Mouse (Mus musculus) hindbrain, embryonic 12.5 days (tissue): ENCODE results near the gene Espl1. TPM values are rescaled to one million over a fixed set of nuclear protein-coding genes. Genes with fewer than 3 reads are reported as not detected.
A peak's percentile ranks its signal among the peaks of the same experiment; 100 is the strongest.

ENCODE experiments used
- ATAC-seq: fragments of 200-750 bp; cut with Nextera tagmentation; 2 replicates; pipeline ENCODE4 v1.8.0; 2017; ENCODE audit warnings: moderate TSS enrichment; ENCODE audit not compliant: low FRiP score
- H3K27ac ChIP-seq: fragments of 300-500 bp; sonication (generic); 2 replicates; pipeline ENCODE4 v1.5.1; 2016; ENCODE audit warnings: mild to moderate bottlenecking
- H3K27me3 ChIP-seq: fragments of 300-500 bp; sonication (generic); 2 replicates; pipeline ENCODE4 v1.6.1; 2016; ENCODE audit warnings: mild to moderate bottlenecking
- H3K36me3 ChIP-seq: fragments of 300-500 bp; sonication (generic); 2 replicates; pipeline ENCODE4 v1.6.1; 2016; ENCODE audit warnings: mild to moderate bottlenecking
- H3K4me1 ChIP-seq: fragments of 300-500 bp; sonication (generic); 2 replicates; pipeline ENCODE4 v1.6.1; 2016
- H3K4me2 ChIP-seq: fragments of 300-500 bp; sonication (generic); replicated peaks from 2 replicates; pipeline ENCODE4 v1.6.1; 2016; ENCODE audit warnings: mild to moderate bottlenecking
- H3K4me3 ChIP-seq: fragments of 300-500 bp; sonication (generic); 2 replicates; pipeline ENCODE4 v1.5.1; 2016; ENCODE audit warnings: mild to moderate bottlenecking
- H3K9ac ChIP-seq: fragments of 300-500 bp; sonication (generic); 2 replicates; pipeline ENCODE4 v1.6.1; 2016; ENCODE audit warnings: mild to moderate bottlenecking, moderate library complexity
- H3K9me3 ChIP-seq: fragments of 300-500 bp; sonication (generic); replicated peaks from 2 replicates; pipeline ENCODE4 v1.6.1; 2016; ENCODE audit warnings: mild to moderate bottlenecking
- WGBS: fragments of 180-500 bp; shearing (Covaris S2); methylation state at CpG from one replicate; pipeline ENCODE4 v1.1.7; 2016; 5-methylcytosine and 5-hydroxymethylcytosine counted together
- polyA plus RNA-seq: library from polyadenylated mRNA; unstranded; fragments of >200 nt; fragmentation: Nextera tagmentation; extraction: Ambion mirVana; gene quantifications from 2 replicates; pipeline ENCODE4 v1.2.1, GENCODE M21; 2016

Espl1 gene
- polyA plus RNA-seq, 1 experiment from 2014 or later = 26.7 TPM

GRCm38 (mm10) chr15:102279783-102280520, 16.1 kb upstream of the Espl1 start:
- 28% methylated on average over 13 of the region's 13 CpGs for WGBS

GRCm38 (mm10) chr15:102280623-102281022, 15.4 kb upstream of the Espl1 start:
- 0 out of 2 replicates have a peak overlapping the region, but pooled peaks have one; percentile 63 for H3K9ac ChIP-seq
- no peak for ATAC-seq
- no peak overlapping the region for H3K27ac ChIP-seq
- WGBS = 94% methylated on average over 19 of the region's 19 CpGs
- H3K9me3 ChIP-seq = no peaks in the 10 kb centered on the region
- H3K4me1 ChIP-seq = peaks cover 14% of the 10 kb centered on the region
- peak overlapping the region; percentile 89 for H3K4me2 ChIP-seq
- H3K4me3 ChIP-seq = peak overlapping the region; percentile 65; the same call in 1 of the 2 replicates
- H3K36me3 ChIP-seq = peaks cover 23% of the 10 kb centered on the region
- no peaks in the 10 kb centered on the region for H3K27me3 ChIP-seq

More at GRCm38 (mm10) chr15:102279783-102280520, 16.1 kb upstream of the Espl1 start:
- peak overlapping the region; percentile 80 for H3K27ac ChIP-seq
- peak; percentile 50 for ATAC-seq
- peak overlapping the region; percentile 63 for H3K9ac ChIP-seq
- peaks cover 14% of the 10 kb centered on the region for H3K4me1 ChIP-seq
- H3K9me3 ChIP-seq = no peaks in the 10 kb centered on the region
- H3K27me3 ChIP-seq = no peaks in the 10 kb centered on the region
- H3K4me2 ChIP-seq = peak overlapping the region; percentile 89
- peak overlapping the region; percentile 65 for H3K4me3 ChIP-seq
- peaks cover 23% of the 10 kb centered on the region for H3K36me3 ChIP-seq

GRCm38 (mm10) chr15:102282463-102283292, 13.4 kb upstream of the Espl1 start:
- Histone ChIP-seq H3K4me1 (peaks cover 14% of the 10 kb centered on the region), H3K9ac (no peak overlapping the region), H3K27me3 (no peaks in the 10 kb centered on the region), H3K27ac (no peak overlapping the region), H3K9me3 (no peaks in the 10 kb centered on the region), H3K36me3 (peaks cover 23% of the 10 kb centered on the region), H3K4me2 (no peak overlapping the region), H3K4me3 (no peak overlapping the region)
- ATAC-seq = no peak
- 87% methylated on average over 8 of the region's 8 CpGs for WGBS

- Histone ChIP-seq H3K27me3 (no peaks in the 10 kb centered on the region), H3K4me3 (no peak overlapping the region), H3K4me1 (peaks cover 13% of the 10 kb centered on the region), H3K9me3 (no peaks in the 10 kb centered on the region), H3K4me2 (no peak overlapping the region), H3K27ac (no peak overlapping the region), H3K9ac (no peak overlapping the region), H3K36me3 (peaks cover 23% of the 10 kb centered on the region)
- 84% methylated on average over 3 of the region's 3 CpGs for WGBS
- ATAC-seq = no peak
These were observed 12.4 kb upstream of the Espl1 start for GRCm38 (mm10) chr15:102283648-102284047.

GRCm38 (mm10) chr15:102287395-102287794, 8.7 kb upstream of the Espl1 start:
- H3K36me3 ChIP-seq = peaks cover 3% of the 10 kb centered on the region; the same call in 1 of the 2 replicates
- no peaks in the 10 kb centered on the region for H3K27me3 ChIP-seq
- H3K9ac ChIP-seq = no peak overlapping the region
- H3K9me3 ChIP-seq = no peaks in the 10 kb centered on the region
- H3K4me1 ChIP-seq = no peaks in the 10 kb centered on the region
- no peak for ATAC-seq
- no peak overlapping the region for H3K27ac ChIP-seq
- H3K4me2 ChIP-seq = no peak overlapping the region
- H3K4me3 ChIP-seq = no peak overlapping the region

- Histone ChIP-seq H3K4me1 (peaks cover 10% of the 10 kb centered on the region), H3K27ac (no peak overlapping the region), H3K4me3 (peak overlapping the region; percentile 66), H3K27me3 (no peaks in the 10 kb centered on the region), H3K9ac (peak overlapping the region; percentile 69), H3K4me2 (peak overlapping the region; percentile 93), H3K9me3 (no peaks in the 10 kb centered on the region), H3K36me3 (peaks cover 24% of the 10 kb centered on the region)
- peak; percentile 76 for ATAC-seq
- 5% methylated on average over 24 of the region's 24 CpGs for WGBS
These were observed 421 bp downstream of the Espl1 start for GRCm38 (mm10) chr15:102296368-102297006.

- Histone ChIP-seq H3K36me3 (peaks cover 54% of the 10 kb centered on the region), H3K4me2 (no peak overlapping the region), H3K9ac (no peak overlapping the region), H3K27ac (no peak overlapping the region), H3K4me3 (no peak overlapping the region), H3K27me3 (no peaks in the 10 kb centered on the region), H3K4me1 (no peaks in the 10 kb centered on the region), H3K9me3 (no peaks in the 10 kb centered on the region)
- no peak for ATAC-seq
- WGBS = 91% methylated on average over 6 of the region's 6 CpGs
These were observed 6.5 kb downstream of the Espl1 start for GRCm38 (mm10) chr15:102302542-102302941.

- no peak for ATAC-seq
- no peak overlapping the region for H3K27ac ChIP-seq
- H3K9me3 ChIP-seq = no peaks in the 10 kb centered on the region
- WGBS = 90% methylated on average over 9 of the region's 9 CpGs
- H3K4me3 ChIP-seq = no peak overlapping the region
- peaks cover 55% of the 10 kb centered on the region for H3K36me3 ChIP-seq
- H3K27me3 ChIP-seq = no peaks in the 10 kb centered on the region
- H3K4me1 ChIP-seq = no peaks in the 10 kb centered on the region
- H3K9ac ChIP-seq = no peak overlapping the region
- no peak overlapping the region for H3K4me2 ChIP-seq
These were observed 12.7 kb downstream of the Espl1 start for GRCm38 (mm10) chr15:102308717-102309116.

- Histone ChIP-seq H3K27ac (no peak overlapping the region), H3K4me2 (no peak overlapping the region)
- no peak for ATAC-seq
These were observed 14.2 kb downstream of the Espl1 start for GRCm38 (mm10) chr15:102310074-102310845.

GRCm38 (mm10) chr15:102311489-102311888, 15.4 kb downstream of the Espl1 start:
- no peaks in the 10 kb centered on the region for H3K27me3 ChIP-seq
- peaks cover 56% of the 10 kb centered on the region for H3K36me3 ChIP-seq
- no peak overlapping the region for H3K9ac ChIP-seq
- H3K27ac ChIP-seq = no peak overlapping the region
- no peak overlapping the region for H3K4me3 ChIP-seq
- H3K4me2 ChIP-seq = no peak overlapping the region
- no peaks in the 10 kb centered on the region for H3K9me3 ChIP-seq
- ATAC-seq = no peak
- H3K4me1 ChIP-seq = no peaks in the 10 kb centered on the region

More at GRCm38 (mm10) chr15:102310074-102310845, 14.2 kb downstream of the Espl1 start:
- Histone ChIP-seq H3K9ac (no peak overlapping the region), H3K9me3 (no peaks in the 10 kb centered on the region), H3K4me3 (no peak overlapping the region), H3K36me3 (peaks cover 54% of the 10 kb centered on the region), H3K4me1 (no peaks in the 10 kb centered on the region), H3K27me3 (no peaks in the 10 kb centered on the region)
- 83% methylated on average over 10 of the region's 10 CpGs for WGBS

GRCm38 (mm10) chr15:102315292-102315691, 19.2 kb downstream of the Espl1 start:
- Histone ChIP-seq H3K4me1 (no peaks in the 10 kb centered on the region), H3K9me3 (no peaks in the 10 kb centered on the region), H3K27ac (no peak overlapping the region), H3K9ac (no peak overlapping the region), H3K36me3 (peaks cover 62% of the 10 kb centered on the region), H3K4me2 (no peak overlapping the region), H3K27me3 (no peaks in the 10 kb centered on the region), H3K4me3 (no peak overlapping the region)
- ATAC-seq = no peak
- 91% methylated on average over 8 of the region's 8 CpGs for WGBS
